8 mouse cellular contexts compared by ENCODE assay signal in the genomic region with DNA sequence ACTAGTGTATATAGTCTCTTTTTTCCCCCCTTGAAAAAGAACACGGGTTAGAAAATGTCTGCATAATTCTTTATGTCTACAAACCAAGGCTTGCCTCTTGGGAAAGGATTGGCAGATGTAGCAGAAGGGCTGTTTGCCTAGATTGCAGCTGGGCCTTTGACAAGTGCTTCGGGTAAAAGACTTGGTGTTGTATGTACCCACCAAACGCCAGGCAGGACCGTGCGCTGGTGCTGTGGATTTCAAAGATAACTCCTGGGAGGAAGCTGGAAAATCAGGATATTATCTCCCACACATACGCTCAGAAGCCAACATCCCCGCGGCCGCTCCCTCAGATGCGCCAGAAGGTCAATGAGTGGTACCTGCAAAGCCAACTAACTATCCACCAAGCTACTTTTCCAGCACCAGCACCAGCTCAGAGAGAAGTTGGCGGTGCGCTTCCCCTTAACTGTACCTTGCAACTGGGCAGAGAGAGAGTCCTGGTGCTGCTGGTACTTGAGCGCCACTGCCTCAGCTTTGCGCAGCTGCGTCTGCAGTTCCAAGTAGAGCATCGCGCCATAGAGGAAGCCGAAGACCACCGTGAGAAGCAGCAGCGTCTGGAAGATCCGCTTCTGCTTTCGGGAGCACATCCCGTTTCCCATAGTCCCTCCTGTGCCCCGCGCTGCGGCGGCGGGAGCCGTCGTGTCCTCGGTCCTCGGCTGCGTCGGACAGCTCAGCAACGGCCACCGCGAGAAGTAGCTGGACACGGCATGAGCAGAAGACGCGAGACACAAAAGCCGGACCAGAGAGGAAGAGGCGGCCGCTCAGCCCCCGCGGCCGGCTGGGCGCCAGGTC. TPM values are rescaled to one million over a fixed set of nuclear protein-coding genes. Genes with fewer than 3 reads are reported as not detected.
A peak's percentile ranks its signal among the peaks of the same experiment; 100 is the strongest.
DNase-seq lines count a peak whose midpoint lies in the region; ATAC-seq and TF ChIP-seq lines count a peak whose summit lies in the region.

No protein-coding gene starts in this region.

- 0 out of 2 replicates have a peak, but pooled peaks cover 20% of the 10 kb centered on the region for H3K4me1 ChIP-seq in kidney, embryonic 14.5 days (ENCODE audit: control insufficient read depth, insufficient read depth, low read length)
- peaks cover 49% of the 10 kb centered on the region for H3K4me1 ChIP-seq in forebrain, embryonic 13.5 days
- H3K4me1 ChIP-seq in hindbrain, embryonic 16.5 days (ENCODE audit: control insufficient read depth, insufficient read depth, low read depth, low read length), result peaks cover 16% of the 10 kb centered on the region
- H3K4me1 ChIP-seq in liver, embryonic 16.5 days (ENCODE audit: control insufficient read depth, low read depth, low read length), result peaks cover 30% of the 10 kb centered on the region
- H3K4me1 ChIP-seq in olfactory bulb, adult 2 months (ENCODE audit: control insufficient read depth, insufficient read depth, low read length), result peaks cover 7% of the 10 kb centered on the region

- H3K4me3 ChIP-seq in kidney, embryonic 14.5 days (ENCODE audit: low read length), result peak overlapping the region; percentile 52
- peak overlapping the region; percentile 78 for H3K4me3 ChIP-seq in forebrain, embryonic 13.5 days
- H3K4me3 ChIP-seq in hindbrain, embryonic 16.5 days (ENCODE audit: low read length), result peak overlapping the region; percentile 82
- H3K4me3 ChIP-seq in liver, embryonic 16.5 days (ENCODE audit: low read depth, low read length), result peak overlapping the region; percentile 78
- peak overlapping the region; percentile 67 for H3K4me3 ChIP-seq in olfactory bulb, adult 2 months (ENCODE audit: insufficient read depth, low read depth, low read length)

- H3K9ac ChIP-seq in kidney, embryonic 14.5 days (ENCODE audit: low read depth, low read length), result peak overlapping the region; percentile 58
- peak overlapping the region; percentile 84 for H3K9ac ChIP-seq in forebrain, embryonic 13.5 days
- peak overlapping the region; percentile 75 for H3K9ac ChIP-seq in hindbrain, embryonic 16.5 days (ENCODE audit: low read depth, low read length)
- H3K9ac ChIP-seq in liver, embryonic 16.5 days (ENCODE audit: low read depth, low read length), result peak overlapping the region; percentile 87

- H3K36me3 ChIP-seq in kidney, embryonic 14.5 days (ENCODE audit: control insufficient read depth, insufficient read depth, low read length), result no peaks in the 10 kb centered on the region
- H3K36me3 ChIP-seq in forebrain, embryonic 13.5 days (ENCODE audit: poor library complexity, severe bottlenecking), result no peaks in the 10 kb centered on the region
- H3K36me3 ChIP-seq in hindbrain, embryonic 16.5 days (ENCODE audit: control insufficient read depth, insufficient read depth, low read length), result no peaks in the 10 kb centered on the region
- H3K36me3 ChIP-seq in liver, embryonic 16.5 days (ENCODE audit: control insufficient read depth, insufficient read depth), result no peaks in the 10 kb centered on the region

- H3K9me3 ChIP-seq in kidney, embryonic 14.5 days (ENCODE audit: control insufficient read depth, low read length), result no peaks in the 10 kb centered on the region
- H3K9me3 ChIP-seq in forebrain, embryonic 13.5 days (replicated peaks), result no peaks in the 10 kb centered on the region
- no peaks in the 10 kb centered on the region for H3K9me3 ChIP-seq in hindbrain, embryonic 16.5 days (ENCODE audit: control insufficient read depth, low read length)
- H3K9me3 ChIP-seq in liver, embryonic 16.5 days (replicated peaks; ENCODE audit: control insufficient read depth, low read length), result no peaks in the 10 kb centered on the region

- peak; percentile 48 for ATAC-seq in kidney, embryonic 14.5 days (ENCODE audit: low FRiP score, low TSS enrichment)
- peak; percentile 2 for ATAC-seq in activated CD4-positive, CD25-positive, alpha-beta regulatory T cell, adult 4 months
- peak; percentile 28 for ATAC-seq in forebrain, embryonic 13.5 days
- ATAC-seq in hindbrain, embryonic 16.5 days, result peak; percentile 38
- peak; percentile 1; the same call in 1 of the 2 replicates for ATAC-seq in liver, embryonic 16.5 days (ENCODE audit: low read depth)

- H3K27ac ChIP-seq in kidney, embryonic 14.5 days (ENCODE audit: low read depth, low read length), result peak overlapping the region; percentile 88
- H3K27ac ChIP-seq in forebrain, embryonic 13.5 days, result peak overlapping the region; percentile 75
- H3K27ac ChIP-seq in hindbrain, embryonic 16.5 days (ENCODE audit: low read depth, low read length), result peak overlapping the region; percentile 81
- peak overlapping the region; percentile 81 for H3K27ac ChIP-seq in liver, embryonic 16.5 days (ENCODE audit: low read length)
- no peak overlapping the region for H3K27ac ChIP-seq in olfactory bulb, adult 2 months (ENCODE audit: insufficient read depth, low read depth, low read length)

- no peaks in the 10 kb centered on the region for H3K27me3 ChIP-seq in kidney, embryonic 14.5 days (ENCODE audit: control insufficient read depth, insufficient read depth, low read length)
- H3K27me3 ChIP-seq in forebrain, embryonic 13.5 days, result no peaks in the 10 kb centered on the region
- H3K27me3 ChIP-seq in hindbrain, embryonic 16.5 days (replicated peaks; ENCODE audit: control insufficient read depth, insufficient read depth, low read length), result no peaks in the 10 kb centered on the region
- no peaks in the 10 kb centered on the region for H3K27me3 ChIP-seq in liver, embryonic 16.5 days (ENCODE audit: control insufficient read depth, insufficient read depth, low read depth, low read length)

- peak overlapping the region; percentile 71 for H3K4me2 ChIP-seq in kidney, embryonic 14.5 days (replicated peaks; ENCODE audit: low read depth, low read length)
- H3K4me2 ChIP-seq in forebrain, embryonic 13.5 days, result peak overlapping the region; percentile 81
- H3K4me2 ChIP-seq in hindbrain, embryonic 16.5 days (ENCODE audit: low read length), result peak overlapping the region; percentile 91
- peak overlapping the region; percentile 87 for H3K4me2 ChIP-seq in liver, embryonic 16.5 days (ENCODE audit: low read depth, low read length)

- no peak for TF ChIP-seq POLR2A in olfactory bulb, adult 2 months (IDR thresholded peaks at IDR 0.05; ENCODE audit: insufficient read depth, low read depth, low read length)

- no peak for DNase-seq in kidney, adult 18-20 months
- DNase-seq in urinary bladder, postnatal 25 days (ENCODE audit: low spot score), result peak; percentile 17

- TF ChIP-seq CTCF in olfactory bulb, adult 2 months (IDR thresholded peaks at IDR 0.05; ENCODE audit: insufficient read depth, low read depth, low read length), result no peak

- WGBS in kidney, embryonic 14.5 days, result 1% methylated on average over 47 of the region's 47 CpGs
- 1% methylated on average over 47 of the region's 47 CpGs for WGBS in forebrain, embryonic 13.5 days
- WGBS in hindbrain, embryonic 16.5 days, result under 1% methylated on average over 40 of the region's 47 CpGs
- under 1% methylated on average over 47 of the region's 47 CpGs for WGBS in liver, embryonic 16.5 days (ENCODE audit: insufficient replicate concordance)
- WGBS in olfactory bulb, adult 2 months, result 1% methylated on average over 47 of the region's 47 CpGs

RNA-seq across cellular contexts. Expression of gene Golim4, which starts 0.9 kb away (rescaled TPM):
- 44.3 and 51.7 TPM in 2 replicates for polyA plus RNA-seq in kidney, embryonic 14.5 days (2014; fragmentation: Nextera tagmentation; extraction: Ambion mirVana)
- 1 to 10 TPM; 8.5 to 8.7 TPM for polyA plus RNA-seq in activated CD4-positive, CD25-positive, alpha-beta regulatory T cell, adult 4 months (2017; shearing (Covaris generic))
- polyA plus RNA-seq in forebrain, embryonic 13.5 days (2015; fragmentation: Nextera tagmentation; extraction: Ambion mirVana), result 38.5 and 39.6 TPM in 2 replicates
- polyA plus RNA-seq in hindbrain, embryonic 16.5 days (2015; fragmentation: Nextera tagmentation; extraction: Ambion mirVana), result 20.5 and 23.7 TPM in 2 replicates
- polyA plus RNA-seq in liver, embryonic 16.5 days (2015; fragmentation: Nextera tagmentation; extraction: Ambion mirVana), result 21.4 and 22.7 TPM in 2 replicates
- not detected in 2 replicates for polyA plus RNA-seq in olfactory bulb, adult 2 months (2012; ENCODE audit: insufficient read depth, insufficient read length, low replicate concordance, missing spikeins)
